Mouse (Mus musculus): Measurements from ENCODE around the gene Krt32.

DNA sequence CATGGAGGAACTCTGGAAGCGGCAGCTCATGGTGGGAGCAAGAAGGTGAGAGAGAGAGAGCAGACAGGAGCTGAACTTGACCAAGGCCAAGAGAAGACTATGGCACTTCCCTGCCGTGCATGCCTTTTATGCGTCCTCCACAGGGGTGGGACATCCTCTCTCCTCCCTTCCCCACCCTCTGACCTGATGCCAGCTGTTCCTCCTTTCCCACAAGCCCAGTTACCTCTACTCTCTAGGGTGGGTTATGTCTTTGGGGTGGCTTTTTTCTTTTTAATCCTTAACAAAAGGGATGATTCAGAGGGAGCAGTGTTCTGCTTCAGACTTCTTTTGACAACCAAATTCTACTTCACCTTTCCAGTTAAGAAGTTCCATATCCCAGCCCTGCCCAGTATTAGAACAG lies 33.4 kb upstream of the Krt32 start, which contains the start of gene Krt13:
- TF ChIP-seq CTCF (IDR thresholded peaks at IDR 0.05; ENCODE audit: low read depth, low read length) (no peak), GATA1 (IDR thresholded peaks at IDR 0.05; ENCODE audit: borderline replicate concordance, low read length) (no peak), TAL1 (conservative IDR thresholded peaks at IDR 0.05; ENCODE audit: low read depth, low read length) (no peak)

All from G1E (cell line).